Mouse (Mus musculus) cerebellum, postnatal 36 days (tissue): ENCODE measurements around the gene Gap43.
"Not testable (repeated sequence)": the region's sequence is repeated elsewhere in the genome, so short reads cannot be mapped to it uniquely, and the experiment has no call there.

Source experiments
- DNase-seq, 2 experiments: peaks; one replicate each; pipeline ENCODE4 v3.0.0; 2021 to 2022; ENCODE audit warnings: mixed read lengths in 2 of 2

The Gap43 gene

GRCm38 (mm10) chr16:42340021-42340768 is at the start of gene Gap43:
TSS of gene Gap43 (minus strand) at chr16:42340651.
- peak in 1 of 2 experiments; percentile 29 for DNase-seq

GRCm38 (mm10) chr16:42381328-42381838 is 40.9 kb upstream of the Gap43 start:
- DNase-seq = no peak

- DNase-seq = peak; percentile 57 to 58
Observed at GRCm38 (mm10) chr16:42380641-42381040, 40.2 kb upstream of the Gap43 start.

GRCm38 (mm10) chr16:42370148-42370547 is 29.7 kb upstream of the Gap43 start:
- no peak for DNase-seq

GRCm38 (mm10) chr16:42369346-42369745 is 28.9 kb upstream of the Gap43 start:
- no peak for DNase-seq

GRCm38 (mm10) chr16:42360061-42360460 is 19.6 kb upstream of the Gap43 start:
- peak; percentile 92 for DNase-seq

- DNase-seq = no peak
Observed at GRCm38 (mm10) chr16:42358058-42358457, 17.6 kb upstream of the Gap43 start.

GRCm38 (mm10) chr16:42350076-42350475 is 9.6 kb upstream of the Gap43 start:
- DNase-seq = peak; percentile 14 to 18

GRCm38 (mm10) chr16:42340865-42341264 is 414 bp upstream of the Gap43 start:
- not testable (repeated sequence) for DNase-seq

- peak; percentile 56 for DNase-seq
Observed at GRCm38 (mm10) chr16:42339512-42339911, 939 bp downstream of the Gap43 start.

- peak in 1 of 2 experiments; percentile 22 for DNase-seq
Observed at GRCm38 (mm10) chr16:42338987-42339386, 1.5 kb downstream of the Gap43 start.

GRCm38 (mm10) chr16:42338342-42338741 is 2.1 kb downstream of the Gap43 start:
- no peak for DNase-seq

- peak in 1 of 2 experiments; percentile 21 for DNase-seq
Observed at GRCm38 (mm10) chr16:42337663-42338062, 2.8 kb downstream of the Gap43 start.

- no peak for DNase-seq
Observed at GRCm38 (mm10) chr16:42336610-42337009, 3.8 kb downstream of the Gap43 start.

GRCm38 (mm10) chr16:42332321-42332720 is 8.1 kb downstream of the Gap43 start:
- peak; percentile 72 to 74 for DNase-seq

GRCm38 (mm10) chr16:42326191-42326590 is 14.3 kb downstream of the Gap43 start:
- DNase-seq = peak in 1 of 2 experiments; percentile 33

GRCm38 (mm10) chr16:42325536-42325935 is 14.9 kb downstream of the Gap43 start:
- DNase-seq = no peak

GRCm38 (mm10) chr16:42319831-42320230 is 20.6 kb downstream of the Gap43 start:
- DNase-seq = peak; percentile 82 to 86

GRCm38 (mm10) chr16:42319365-42319764 is 21.1 kb downstream of the Gap43 start:
- no peak for DNase-seq

- no peak for DNase-seq
Observed at GRCm38 (mm10) chr16:42312125-42312524, 28.3 kb downstream of the Gap43 start.

- no peak for DNase-seq
Observed at GRCm38 (mm10) chr16:42308761-42309160, 31.7 kb downstream of the Gap43 start.

- no peak for DNase-seq
Observed at GRCm38 (mm10) chr16:42305934-42306701, 34.3 kb downstream of the Gap43 start.

- no peak for DNase-seq
Observed at GRCm38 (mm10) chr16:42303461-42303860, 37.0 kb downstream of the Gap43 start.

- peak; percentile 55 to 57 for DNase-seq
Observed at GRCm38 (mm10) chr16:42294481-42294880, 46.0 kb downstream of the Gap43 start.
